Mouse (Mus musculus) spleen, adult 18-20 months (tissue): Measurements from ENCODE around the gene Mtch1.

Source experiments
- DNase-seq, 2 experiments: peaks; one replicate each; pipeline ENCODE4 v3.0.0; 2022; ENCODE audit warnings: mixed read lengths in 2 of 2

Mtch1 gene

DNA sequence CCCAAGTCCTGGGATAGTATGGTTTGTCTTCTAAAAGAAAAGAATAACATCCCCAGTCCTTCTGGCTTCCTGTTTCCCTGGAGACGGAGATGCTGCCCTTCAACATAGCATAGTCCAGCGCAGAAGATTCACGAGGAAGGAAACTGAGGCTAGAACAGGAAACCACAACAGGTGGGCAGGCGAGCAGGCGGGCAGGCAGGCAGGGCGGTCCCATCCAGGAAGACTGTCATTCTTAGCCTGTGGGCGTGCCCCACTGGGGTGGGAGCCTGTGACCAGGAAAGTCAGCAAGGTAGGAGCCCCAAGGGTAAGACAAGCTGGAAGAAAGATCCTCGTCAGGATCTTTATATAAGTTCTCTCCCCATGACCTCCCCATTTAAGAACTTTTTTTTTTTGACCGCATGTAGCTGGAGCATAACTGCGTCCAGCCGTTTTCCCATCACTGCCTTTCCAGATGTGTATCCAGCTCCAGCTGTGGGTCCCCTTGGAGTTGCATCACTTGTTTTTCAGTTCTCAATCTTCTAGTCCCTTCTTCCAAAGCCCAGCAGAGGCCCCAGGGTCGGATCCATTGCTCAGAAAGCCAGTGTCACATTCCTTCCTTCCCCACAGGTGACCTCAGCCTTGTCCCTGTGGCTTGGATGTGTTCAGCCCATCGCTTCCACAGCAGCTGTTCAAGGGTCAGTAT lies 43.2 kb downstream of the Mtch1 start:
- DNase-seq: peak; percentile 70 to 81

GRCm38 (mm10) chr17:29303856-29304255 lies 43.9 kb downstream of the Mtch1 start:
- DNase-seq: peak; percentile 34 to 50

DNA sequence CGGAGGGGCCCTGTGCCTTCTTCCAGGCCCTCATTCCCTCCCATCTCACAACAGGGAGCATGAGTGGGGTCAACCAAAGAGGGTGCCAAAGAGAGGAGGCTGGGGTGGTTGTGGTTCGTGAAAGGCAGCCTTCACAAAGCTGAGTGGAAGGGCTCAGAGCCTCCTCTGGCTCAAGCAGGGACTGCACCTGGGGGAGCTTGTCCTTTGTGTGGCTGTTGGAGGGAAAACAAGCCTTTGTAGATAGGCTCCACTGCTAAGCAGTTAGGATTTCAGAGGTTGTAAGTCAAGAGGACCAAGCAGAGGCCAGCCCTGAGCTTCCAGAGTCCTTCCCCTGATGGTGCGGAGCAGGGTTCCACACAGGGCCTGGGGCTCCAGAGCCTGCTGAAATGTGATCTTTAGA lies 44.6 kb downstream of the Mtch1 start:
- DNase-seq: peak in 1 of 2 experiments; percentile 49

- no peak for DNase-seq
Observed at GRCm38 (mm10) chr17:29302149-29302548, 45.6 kb downstream of the Mtch1 start.

- no peak for DNase-seq
Observed at GRCm38 (mm10) chr17:29301421-29301820, 46.3 kb downstream of the Mtch1 start.

- no peak for DNase-seq
Observed at GRCm38 (mm10) chr17:29300926-29301325, 46.8 kb downstream of the Mtch1 start.

DNA sequence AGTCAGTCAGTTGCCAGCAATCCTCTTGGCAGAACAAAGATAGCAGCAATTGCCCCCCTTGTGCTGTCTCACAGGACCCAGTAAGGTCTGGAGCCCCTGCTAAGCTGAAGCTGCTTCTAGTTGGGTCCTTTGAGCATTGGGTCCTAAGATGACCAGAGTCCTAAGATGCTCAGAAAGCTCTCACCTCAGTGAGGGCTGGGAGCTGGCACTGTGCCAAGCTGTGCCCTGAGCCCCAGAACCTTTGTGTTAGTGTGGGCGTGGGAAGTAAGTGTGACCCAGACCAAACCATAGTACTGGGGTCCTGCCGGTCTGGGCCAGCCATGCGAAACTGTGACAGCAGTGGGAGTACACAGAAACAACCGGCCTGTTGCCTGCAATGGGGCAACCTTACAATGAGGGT lies 48.5 kb downstream of the Mtch1 start:
- no peak for DNase-seq

DNA sequence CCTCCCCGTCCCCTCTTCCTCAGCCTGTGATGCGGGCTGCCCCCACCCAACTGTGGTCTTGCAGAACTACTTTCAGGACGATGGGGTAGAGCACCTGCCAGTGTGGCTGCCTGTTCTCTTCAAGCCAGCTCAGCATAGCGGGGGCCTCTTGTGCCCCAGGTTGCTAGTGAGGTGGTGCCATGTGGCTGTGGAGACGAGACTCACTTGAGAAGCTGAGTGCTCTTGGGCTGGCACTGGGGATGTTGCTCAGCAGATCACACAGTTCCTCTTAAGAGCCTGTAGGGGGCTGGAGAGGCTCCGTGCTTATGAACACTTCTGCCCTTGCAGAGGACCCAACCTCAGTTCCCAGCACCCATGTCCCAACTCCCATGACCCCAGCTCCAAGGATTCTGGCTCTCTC lies 49.9 kb downstream of the Mtch1 start:
- DNase-seq: no peak

DNA sequence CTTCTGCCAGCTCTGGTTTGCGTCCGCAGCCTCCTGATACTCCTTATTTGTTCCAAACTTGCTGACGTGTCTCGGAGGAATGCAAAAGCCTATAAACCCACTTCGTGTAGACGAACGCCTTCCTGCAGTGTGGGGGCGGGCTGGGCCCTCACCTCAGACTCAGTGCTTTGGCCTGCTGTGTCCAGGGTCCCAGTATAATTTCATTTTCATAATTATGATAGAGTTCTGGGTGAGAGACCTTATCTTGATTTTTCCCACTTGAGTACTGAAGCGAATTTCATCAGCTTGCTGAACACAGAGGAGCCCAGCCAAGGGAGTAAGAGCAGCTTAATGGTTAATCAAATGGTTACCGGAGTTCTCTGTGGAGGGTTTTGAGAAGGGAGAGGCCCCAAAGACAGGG lies 50.4 kb downstream of the Mtch1 start:
- DNase-seq: no peak

DNA sequence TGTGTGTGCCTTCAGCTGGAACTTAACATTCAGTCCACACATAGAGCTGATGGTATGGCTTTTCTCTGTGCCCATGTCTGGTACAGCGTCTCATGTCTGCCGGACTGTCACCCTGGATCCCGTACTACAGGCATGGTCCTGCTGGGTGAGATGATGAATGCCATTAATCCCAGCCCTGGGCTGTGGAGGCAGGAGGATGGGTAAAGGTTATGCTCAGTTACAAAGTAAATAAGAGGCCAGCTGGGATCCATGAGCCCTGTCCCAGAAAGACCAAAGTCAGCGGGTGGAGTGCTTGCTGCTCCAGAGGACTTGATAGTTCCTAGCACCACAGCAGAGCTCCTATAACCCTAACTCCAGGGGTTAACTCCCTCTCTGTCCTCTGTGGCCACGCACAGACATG lies 51.9 kb downstream of the Mtch1 start:
- DNase-seq: no peak

DNA sequence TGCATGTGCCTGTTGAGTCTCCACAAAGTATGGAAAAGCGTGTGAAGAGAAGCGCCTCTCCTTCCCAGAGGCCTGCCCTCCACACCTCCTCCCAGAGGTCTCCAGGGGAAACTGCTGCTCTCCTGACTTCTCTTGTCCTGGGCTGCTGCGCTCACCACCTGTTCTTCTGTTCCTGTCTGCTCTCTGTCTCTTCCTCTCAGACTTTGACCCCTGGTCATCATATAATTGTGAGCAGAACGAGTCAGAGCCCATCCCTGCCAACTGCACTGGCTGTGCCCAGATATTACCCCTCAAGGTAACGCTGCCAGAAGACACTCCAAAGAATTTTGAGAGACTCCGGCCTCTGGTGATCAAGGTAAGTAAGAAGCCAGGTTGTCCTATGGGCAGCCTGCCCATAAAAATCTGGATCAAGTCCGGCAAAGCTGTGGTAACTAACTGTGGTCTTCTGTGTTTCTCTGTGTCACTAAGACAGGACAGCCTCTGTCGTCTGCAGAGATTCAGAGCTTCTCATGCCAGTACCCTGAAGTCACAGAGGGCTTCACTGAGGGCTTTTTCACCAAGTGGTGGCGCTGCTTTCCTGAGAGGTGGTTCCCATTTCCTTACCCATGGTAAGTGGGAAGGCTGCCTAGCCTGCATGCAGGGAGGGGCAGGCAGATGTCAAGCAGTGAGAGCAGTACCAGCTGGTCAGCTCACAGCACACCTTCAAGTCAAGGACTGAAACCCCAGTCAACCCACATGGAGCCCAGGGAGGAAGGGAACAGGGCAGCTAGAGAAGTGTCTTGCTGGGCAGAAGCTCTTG lies 53.7 kb downstream of the Mtch1 start:
- no peak for DNase-seq

DNA sequence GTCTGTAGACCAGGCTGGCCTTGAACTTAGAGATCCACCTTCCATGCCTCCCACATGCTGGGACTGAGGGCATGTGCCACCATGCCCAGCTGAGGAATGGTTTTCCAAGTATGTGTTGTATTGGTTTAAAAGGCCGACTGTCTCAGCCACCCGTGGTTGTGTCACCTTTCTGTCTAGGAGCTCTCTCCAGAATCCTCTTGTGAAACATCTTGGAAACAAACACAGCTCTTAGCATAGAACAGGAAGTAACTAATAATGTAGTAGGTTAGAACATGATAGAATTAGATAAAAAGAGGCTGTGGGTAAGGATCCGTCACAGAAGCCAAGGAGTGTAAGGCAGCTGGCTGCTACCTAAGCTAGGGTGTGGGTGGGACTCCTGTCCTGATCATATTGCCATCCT lies 54.7 kb downstream of the Mtch1 start:
- DNase-seq: no peak

GRCm38 (mm10) chr17:29291793-29292192 lies 55.9 kb downstream of the Mtch1 start:
- no peak for DNase-seq

DNA sequence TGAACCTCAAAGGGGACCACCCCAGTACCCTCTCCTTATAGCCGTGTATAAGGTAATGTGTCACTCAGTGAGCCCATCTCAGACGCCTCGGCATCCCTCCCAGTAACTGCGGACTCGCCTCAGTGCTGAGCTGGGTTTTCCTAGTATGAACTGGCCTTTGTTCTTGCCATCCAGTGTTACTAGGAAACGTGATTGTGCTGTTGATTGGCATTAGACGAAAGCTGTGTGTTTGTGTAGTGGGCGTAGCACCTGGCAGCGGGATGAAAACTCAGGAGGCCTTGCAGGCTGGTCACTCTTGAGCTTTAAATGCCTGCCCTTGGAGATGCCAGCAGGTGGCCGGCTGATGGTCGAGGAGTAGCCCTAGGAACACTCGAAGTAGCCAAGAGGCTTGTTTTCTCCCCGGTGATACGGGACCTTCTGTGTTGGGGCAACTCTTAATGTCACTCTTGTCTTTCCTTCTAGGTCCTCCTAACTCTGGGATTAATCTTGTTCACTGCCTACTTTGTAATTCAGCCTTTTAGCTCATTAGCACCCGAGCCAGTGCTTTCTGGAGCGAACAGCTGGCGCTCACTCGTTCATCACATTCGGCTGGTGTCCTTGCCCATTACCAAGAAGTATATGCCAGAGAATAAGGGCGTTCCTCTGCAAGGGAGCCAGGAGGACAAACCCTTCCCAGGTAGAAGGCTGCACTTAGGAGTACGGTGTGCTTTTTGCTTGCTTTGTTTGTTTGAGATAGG lies 65.3 kb downstream of the Mtch1 start:
- DNase-seq: no peak
